Mouse (Mus musculus) hindbrain, embryonic 12.5 days (tissue): ENCODE results near the gene Polr3c. TPM values are rescaled to one million over a fixed set of nuclear protein-coding genes. Genes with fewer than 3 reads are reported as not detected.
"Not testable (repeated sequence)": the region's sequence is repeated elsewhere in the genome, so short reads cannot be mapped to it uniquely, and the experiment has no call there.

ENCODE experiments used
- ATAC-seq: fragments of 200-750 bp; cut with Nextera tagmentation; 2 replicates; pipeline ENCODE4 v1.8.0; 2017; ENCODE audit warnings: moderate TSS enrichment; ENCODE audit not compliant: low FRiP score
- H3K27ac ChIP-seq: fragments of 300-500 bp; sonication (generic); 2 replicates; pipeline ENCODE4 v1.5.1; 2016; ENCODE audit warnings: mild to moderate bottlenecking
- H3K27me3 ChIP-seq: fragments of 300-500 bp; sonication (generic); 2 replicates; pipeline ENCODE4 v1.6.1; 2016; ENCODE audit warnings: mild to moderate bottlenecking
- H3K36me3 ChIP-seq: fragments of 300-500 bp; sonication (generic); 2 replicates; pipeline ENCODE4 v1.6.1; 2016; ENCODE audit warnings: mild to moderate bottlenecking
- H3K4me1 ChIP-seq: fragments of 300-500 bp; sonication (generic); 2 replicates; pipeline ENCODE4 v1.6.1; 2016
- H3K4me2 ChIP-seq: fragments of 300-500 bp; sonication (generic); replicated peaks from 2 replicates; pipeline ENCODE4 v1.6.1; 2016; ENCODE audit warnings: mild to moderate bottlenecking
- H3K4me3 ChIP-seq: fragments of 300-500 bp; sonication (generic); 2 replicates; pipeline ENCODE4 v1.5.1; 2016; ENCODE audit warnings: mild to moderate bottlenecking
- H3K9ac ChIP-seq: fragments of 300-500 bp; sonication (generic); 2 replicates; pipeline ENCODE4 v1.6.1; 2016; ENCODE audit warnings: mild to moderate bottlenecking, moderate library complexity
- H3K9me3 ChIP-seq: fragments of 300-500 bp; sonication (generic); replicated peaks from 2 replicates; pipeline ENCODE4 v1.6.1; 2016; ENCODE audit warnings: mild to moderate bottlenecking
- WGBS: fragments of 180-500 bp; shearing (Covaris S2); methylation state at CpG from one replicate; pipeline ENCODE4 v1.1.7; 2016; 5-methylcytosine and 5-hydroxymethylcytosine counted together
- polyA plus RNA-seq: library from polyadenylated mRNA; unstranded; fragments of >200 nt; fragmentation: Nextera tagmentation; extraction: Ambion mirVana; gene quantifications from 2 replicates; pipeline ENCODE4 v1.2.1, GENCODE M21; 2016

Gene Polr3c
- polyA plus RNA-seq, 1 experiment from 2014 or later, result 35.9 TPM

- H3K9me3 ChIP-seq, H3K27ac ChIP-seq, ATAC-seq, H3K4me3 ChIP-seq, H3K9ac ChIP-seq, H3K4me2 ChIP-seq, H3K36me3 ChIP-seq: not testable (repeated sequence)
- WGBS, result 95% methylated on average over 5 of the region's 5 CpGs
- peaks cover 16% of the 10 kb centered on the region for H3K27me3 ChIP-seq
- H3K4me1 ChIP-seq, result 0 out of 2 replicates have a peak, but pooled peaks cover 10% of the 10 kb centered on the region
Measured at GRCm38 (mm10) chr3:96686057-96686456, 41.4 kb downstream of the Polr3c start.

- H3K27ac ChIP-seq, result no peak overlapping the region
- H3K4me3 ChIP-seq, result peak overlapping the region; percentile 7
- WGBS, result 38% methylated on average over 28 of the region's 28 CpGs
- H3K36me3 ChIP-seq, result no peaks in the 10 kb centered on the region
- H3K9me3 ChIP-seq, result no peaks in the 10 kb centered on the region
- peaks cover 21% of the 10 kb centered on the region for H3K27me3 ChIP-seq
- 0 out of 2 replicates have a peak overlapping the region, but pooled peaks have one; percentile 1 for H3K9ac ChIP-seq
- no peak for ATAC-seq
- peak overlapping the region; percentile 43 for H3K4me2 ChIP-seq
- H3K4me1 ChIP-seq, result 0 out of 2 replicates have a peak, but pooled peaks cover 10% of the 10 kb centered on the region
Measured at GRCm38 (mm10) chr3:96684822-96685156, 42.6 kb downstream of the Polr3c start.

GRCm38 (mm10) chr3:96684151-96684821 is 43.1 kb downstream of the Polr3c start:
- H3K4me3 ChIP-seq, result no peak overlapping the region; the same call in 1 of the 2 replicates
- 0 out of 2 replicates have a peak overlapping the region, but pooled peaks have one; percentile 1 for H3K9ac ChIP-seq
- H3K4me1 ChIP-seq, result 0 out of 2 replicates have a peak, but pooled peaks cover 6% of the 10 kb centered on the region
- peaks cover 26% of the 10 kb centered on the region for H3K27me3 ChIP-seq
- ATAC-seq, result no peak
- no peak overlapping the region for H3K27ac ChIP-seq
- H3K4me2 ChIP-seq, result peak overlapping the region; percentile 43
- H3K36me3 ChIP-seq, result no peaks in the 10 kb centered on the region
- WGBS, result 55% methylated on average over 17 of the region's 17 CpGs
- H3K9me3 ChIP-seq, result no peaks in the 10 kb centered on the region

DNA sequence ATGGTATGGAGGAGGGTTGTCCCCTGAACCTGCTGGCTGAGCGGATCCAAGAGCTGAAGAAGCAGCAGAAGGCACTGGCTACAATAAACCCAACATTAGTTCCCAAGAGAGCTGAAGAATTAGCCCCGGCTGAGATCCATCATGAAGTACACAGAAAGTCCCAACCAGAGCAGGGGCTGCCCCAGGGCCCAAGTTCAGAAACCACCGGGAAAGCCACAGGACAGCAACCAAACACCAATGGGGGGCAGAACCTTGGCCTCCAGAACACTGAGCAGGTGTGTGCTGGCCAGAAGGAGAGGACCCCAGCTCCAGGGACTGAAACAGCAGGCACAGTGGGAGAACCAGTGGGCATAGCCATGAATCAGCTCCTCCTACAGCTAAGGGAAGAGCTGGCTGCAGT is 43.9 kb downstream of the Polr3c start:
- Histone ChIP-seq H3K4me3 (no peak overlapping the region), H3K4me2 (no peak overlapping the region), H3K9ac (no peak overlapping the region), H3K9me3 (no peaks in the 10 kb centered on the region), H3K4me1 (0 out of 2 replicates have a peak, but pooled peaks cover 5% of the 10 kb centered on the region), H3K27ac (no peak overlapping the region), H3K36me3 (no peaks in the 10 kb centered on the region), H3K27me3 (peaks cover 26% of the 10 kb centered on the region)
- 83% methylated on average over 3 of the region's 3 CpGs for WGBS
- ATAC-seq, result no peak

- Histone ChIP-seq H3K27ac (no peak overlapping the region), H3K9me3 (no peaks in the 10 kb centered on the region), H3K9ac (no peak overlapping the region), H3K4me1 (0 out of 2 replicates have a peak, but pooled peaks cover 5% of the 10 kb centered on the region), H3K27me3 (peaks cover 26% of the 10 kb centered on the region), H3K36me3 (no peaks in the 10 kb centered on the region), H3K4me3 (no peak overlapping the region), H3K4me2 (no peak overlapping the region)
- WGBS, result 18% methylated on average over 12 of the region's 12 CpGs
- ATAC-seq, result no peak
Measured at GRCm38 (mm10) chr3:96680269-96680956, 47.0 kb downstream of the Polr3c start.

GRCm38 (mm10) chr3:96679159-96679674 is 48.2 kb downstream of the Polr3c start:
- Histone ChIP-seq H3K4me1 (peaks cover 2% of the 10 kb centered on the region; the same call in 1 of the 2 replicates), H3K4me2 (no peak overlapping the region), H3K9me3 (no peaks in the 10 kb centered on the region), H3K36me3 (no peaks in the 10 kb centered on the region), H3K9ac (no peak overlapping the region), H3K4me3 (no peak overlapping the region), H3K27me3 (peaks cover 17% of the 10 kb centered on the region), H3K27ac (no peak overlapping the region)
- 24% methylated on average over 5 of the region's 5 CpGs for WGBS
- no peak for ATAC-seq

- no peaks in the 10 kb centered on the region for H3K36me3 ChIP-seq
- H3K4me1 ChIP-seq, result no peaks in the 10 kb centered on the region; the same call in 1 of the 2 replicates
- H3K27ac ChIP-seq, result no peak overlapping the region
- no peak overlapping the region for H3K9ac ChIP-seq
- H3K9me3 ChIP-seq, result no peaks in the 10 kb centered on the region
- WGBS, result 62% methylated on average over 7 of the region's 7 CpGs
- peaks cover 14% of the 10 kb centered on the region for H3K27me3 ChIP-seq
- H3K4me3 ChIP-seq, result no peak overlapping the region
- ATAC-seq, result no peak
- no peak overlapping the region for H3K4me2 ChIP-seq
Measured at GRCm38 (mm10) chr3:96678456-96678855, 49.0 kb downstream of the Polr3c start.

- no peaks in the 10 kb centered on the region for H3K36me3 ChIP-seq
- peaks cover 14% of the 10 kb centered on the region for H3K27me3 ChIP-seq
- H3K4me3 ChIP-seq, result no peak overlapping the region
- no peak overlapping the region for H3K27ac ChIP-seq
- WGBS, result 40% methylated on average over 3 of the region's 3 CpGs
- H3K4me2 ChIP-seq, result no peak overlapping the region
- ATAC-seq, result no peak
- H3K4me1 ChIP-seq, result peaks cover under 1% of the 10 kb centered on the region; the same call in 1 of the 2 replicates
- no peaks in the 10 kb centered on the region for H3K9me3 ChIP-seq
- H3K9ac ChIP-seq, result no peak overlapping the region
Measured at GRCm38 (mm10) chr3:96675690-96676089, 51.7 kb downstream of the Polr3c start.

DNA sequence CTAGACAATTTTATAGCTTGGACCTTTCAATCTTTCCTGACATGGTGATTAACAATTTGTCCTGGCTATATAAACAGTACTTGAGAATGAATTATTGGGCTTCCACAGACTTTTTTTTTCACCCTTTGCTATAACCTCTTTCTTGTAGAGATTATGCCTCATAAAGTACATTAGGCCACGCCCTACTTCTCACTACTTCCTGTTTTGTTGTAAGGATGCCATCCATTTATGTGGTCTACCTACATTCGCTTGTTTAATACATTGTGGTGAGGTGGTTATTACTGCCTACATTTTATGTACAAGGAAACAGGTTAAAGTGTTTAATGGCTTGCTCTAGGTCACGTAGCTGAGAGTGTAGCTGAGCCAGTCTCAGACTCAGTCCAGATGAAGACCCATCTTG is 52.3 kb downstream of the Polr3c start:
- H3K27ac ChIP-seq, result no peak overlapping the region
- no peaks in the 10 kb centered on the region for H3K36me3 ChIP-seq
- H3K4me2 ChIP-seq, result no peak overlapping the region
- H3K4me1 ChIP-seq, result peaks cover 6% of the 10 kb centered on the region
- no peak overlapping the region for H3K4me3 ChIP-seq
- no peak for ATAC-seq
- no peak overlapping the region for H3K9ac ChIP-seq
- no peaks in the 10 kb centered on the region for H3K9me3 ChIP-seq
- H3K27me3 ChIP-seq, result peaks cover 18% of the 10 kb centered on the region
- 86% methylated on average over 3 of the region's 3 CpGs for WGBS

DNA sequence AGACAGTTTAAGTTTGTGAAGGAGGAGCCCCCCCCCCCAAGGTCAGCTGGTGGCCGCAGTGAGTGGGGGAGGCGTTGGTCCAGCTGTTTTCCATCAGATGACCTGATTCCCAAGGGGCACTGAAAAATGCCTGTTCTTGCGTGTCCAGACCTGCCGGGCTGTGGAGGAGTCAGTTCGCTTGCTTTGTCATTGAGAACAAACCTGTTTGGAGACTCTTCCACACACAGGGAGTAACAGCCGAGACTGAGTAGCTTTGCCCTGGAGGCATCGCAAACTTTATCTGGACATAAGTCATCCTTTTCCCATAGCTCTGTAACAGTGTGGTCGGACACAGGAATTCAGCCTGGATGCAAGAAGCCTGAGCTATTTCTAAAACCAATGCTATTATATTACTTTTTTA is 53.0 kb downstream of the Polr3c start:
- WGBS, result 51% methylated on average over 8 of the region's 8 CpGs
- no peak overlapping the region for H3K4me2 ChIP-seq
- H3K4me3 ChIP-seq, result no peak overlapping the region
- no peak overlapping the region for H3K9ac ChIP-seq
- ATAC-seq, result no peak
- no peaks in the 10 kb centered on the region for H3K36me3 ChIP-seq
- H3K27me3 ChIP-seq, result peaks cover 11% of the 10 kb centered on the region
- H3K9me3 ChIP-seq, result no peaks in the 10 kb centered on the region
- H3K27ac ChIP-seq, result no peak overlapping the region
- H3K4me1 ChIP-seq, result peaks cover 7% of the 10 kb centered on the region

- ATAC-seq, result no peak
- H3K4me3 ChIP-seq, result no peak overlapping the region
- H3K36me3 ChIP-seq, result no peaks in the 10 kb centered on the region
- 72% methylated on average over 4 of the region's 4 CpGs for WGBS
- no peak overlapping the region for H3K9ac ChIP-seq
- peaks cover 9% of the 10 kb centered on the region for H3K27me3 ChIP-seq
- H3K4me1 ChIP-seq, result peaks cover 7% of the 10 kb centered on the region
- H3K4me2 ChIP-seq, result no peak overlapping the region
- H3K9me3 ChIP-seq, result no peaks in the 10 kb centered on the region
- H3K27ac ChIP-seq, result no peak overlapping the region
Measured at GRCm38 (mm10) chr3:96673514-96673913, 53.9 kb downstream of the Polr3c start.

- peaks cover 7% of the 10 kb centered on the region for H3K4me1 ChIP-seq
- H3K27ac ChIP-seq, result no peak overlapping the region
- no peaks in the 10 kb centered on the region for H3K9me3 ChIP-seq
- WGBS, result 93% methylated on average over 5 of the region's 5 CpGs
- no peaks in the 10 kb centered on the region for H3K36me3 ChIP-seq
- H3K27me3 ChIP-seq, result peaks cover 9% of the 10 kb centered on the region
- H3K9ac ChIP-seq, result no peak overlapping the region
- ATAC-seq, result no peak
- no peak overlapping the region for H3K4me2 ChIP-seq
- H3K4me3 ChIP-seq, result no peak overlapping the region
Measured at GRCm38 (mm10) chr3:96671519-96671918, 55.9 kb downstream of the Polr3c start.
